In genomic region chr7:6384011-6384410, GRCm38 (mm10) we compare ENCODE assay signal across 10 mouse cellular contexts. TPM values are rescaled to one million over a fixed set of nuclear protein-coding genes. Genes with fewer than 3 reads are reported as not detected.
DNase-seq lines count a peak whose midpoint lies in the region; ATAC-seq and TF ChIP-seq lines count a peak whose summit lies in the region.
"Had no signal": no experiment of that assay in that cellular context is flagged by ENCODE, and none has a peak within 500 bp of the region (broad histone marks: within the 10 kb centered on the region; RNA-seq: fewer than 3 reads in every experiment).

No protein-coding gene starts in this region.

- H3K27me3 ChIP-seq in intestine, embryonic 16.5 days (replicated peaks; ENCODE audit: control insufficient read depth, insufficient read depth, low read length): no peaks in the 10 kb centered on the region
- no peaks in the 10 kb centered on the region for H3K27me3 ChIP-seq in myocyte (ENCODE audit: control insufficient read depth, insufficient read depth, insufficient read length)
- H3K27me3 ChIP-seq: Patski had no signal

- H3ac ChIP-seq in myocyte (ENCODE audit: control insufficient read depth, insufficient read length): peak overlapping the region; percentile 12

- H3K9me3 ChIP-seq in intestine, embryonic 16.5 days (ENCODE audit: control insufficient read depth, low read length): no peaks in the 10 kb centered on the region

- H3K79me2 ChIP-seq in myocyte (ENCODE audit: control insufficient read depth, insufficient read depth): no peaks in the 10 kb centered on the region

- TF ChIP-seq POLR2A in embryonic fibroblast, embryonic 13.5 days (IDR thresholded peaks at IDR 0.05; ENCODE audit: low read depth, low read length): no peak
- no peak for TF ChIP-seq POLR2A in myocyte (IDR thresholded peaks at IDR 0.05; ENCODE audit: insufficient read length, low read depth)

- no peak for TF ChIP-seq CTCF in layer of hippocampus, adult 2 months (conservative IDR thresholded peaks at IDR 0.05)
- TF ChIP-seq CTCF in embryonic fibroblast, embryonic 13.5 days (IDR thresholded peaks at IDR 0.05; ENCODE audit: borderline replicate concordance, insufficient read depth, low read length): no peak

- peak overlapping the region; percentile 83 for H3K4me2 ChIP-seq in intestine, embryonic 16.5 days (ENCODE audit: low read depth, low read length)
- H3K4me2 ChIP-seq in myocyte (ENCODE audit: low read depth): peak overlapping the region; percentile 96

- no peak overlapping the region for H3K27ac ChIP-seq in layer of hippocampus, adult 2 months
- no peak overlapping the region for H3K27ac ChIP-seq in embryonic fibroblast, embryonic 13.5 days (ENCODE audit: insufficient read depth, low read length)
- H3K27ac ChIP-seq in intestine, embryonic 16.5 days (ENCODE audit: low read length): no peak overlapping the region; the same call in 1 of the 2 replicates

- peak overlapping the region; percentile 80 for H3K9ac ChIP-seq in intestine, embryonic 16.5 days (ENCODE audit: low read depth, low read length)

- DNase-seq in layer of hippocampus, adult 2 months (ENCODE audit: low spot score in 2 of 2): no peak
- DNase-seq in layer of hippocampus, postnatal 10 days (ENCODE audit: low spot score in 2 of 2): no peak
- DNase-seq in frontal cortex, postnatal 10 days (ENCODE audit: low spot score in 2 of 2): no peak
- DNase-seq: layer of hippocampus, adult 9-11 months had no signal

- peak overlapping the region; percentile 84 for H3K4me3 ChIP-seq in layer of hippocampus, adult 2 months
- peak overlapping the region; percentile 74 for H3K4me3 ChIP-seq in embryonic fibroblast, embryonic 13.5 days (ENCODE audit: insufficient read depth, low read length)
- H3K4me3 ChIP-seq in intestine, embryonic 16.5 days (ENCODE audit: low read length): peak overlapping the region; percentile 69
- H3K4me3 ChIP-seq in myocyte: peak overlapping the region; percentile 48

- H3K36me3 ChIP-seq in intestine, embryonic 16.5 days (ENCODE audit: control insufficient read depth, insufficient read depth, low read length): no peaks in the 10 kb centered on the region
- H3K36me3 ChIP-seq in myocyte (ENCODE audit: control insufficient read depth, insufficient read depth): no peaks in the 10 kb centered on the region

- no peaks in the 10 kb centered on the region for H3K4me1 ChIP-seq in embryonic fibroblast, embryonic 13.5 days (ENCODE audit: control insufficient read depth, insufficient read depth, low read length)
- H3K4me1 ChIP-seq in intestine, embryonic 16.5 days (ENCODE audit: control insufficient read depth, insufficient read depth, low read length): peaks cover 10% of the 10 kb centered on the region

- ATAC-seq in intestine, embryonic 16.5 days: 0 out of 2 replicates have a peak, but pooled peaks have one; percentile 0
- no peak for ATAC-seq in erythroblast, adult 5-6 weeks (replicated peaks; ENCODE audit: low FRiP score, poor library complexity, severe bottlenecking)
- ATAC-seq in erythroid progenitor cell, adult 5-6 weeks (replicated peaks; ENCODE audit: low FRiP score, poor library complexity, severe bottlenecking): no peak

- 65% methylated on average over 8 of the region's 8 CpGs for WGBS in intestine, embryonic 16.5 days

TF ChIP-seq in myocyte, 11 proteins besides CTCF, POLR2A, EP300 and RAD21:
- TF ChIP-seq USF1 (IDR thresholded peaks at IDR 0.05; ENCODE audit: low read depth): no peak
- TF ChIP-seq REST (IDR thresholded peaks at IDR 0.05; ENCODE audit: insufficient read depth, insufficient read length): no peak
- no peak for TF ChIP-seq SRF (IDR thresholded peaks at IDR 0.05; ENCODE audit: control insufficient read depth, insufficient read length, low read depth)
- TF ChIP-seq MYOG (IDR thresholded peaks at IDR 0.05; ENCODE audit: control insufficient read depth in 1 of 3, insufficient read depth in 1 of 3, insufficient read length in 2 of 3, low read depth in 2 of 3): no peak
- no peak for TF ChIP-seq MAX (IDR thresholded peaks at IDR 0.05; ENCODE audit: low read depth)
- TF ChIP-seq E2F4 (IDR thresholded peaks at IDR 0.05; ENCODE audit: insufficient read depth): no peak
- TF ChIP-seq MYOD1 (IDR thresholded peaks at IDR 0.05; ENCODE audit: control insufficient read depth in 1 of 3, insufficient read length in 2 of 3, low read depth in 2 of 3): no peak

RNA-seq across cellular contexts. Expression of gene Zfp28, which starts 0.9 kb away (rescaled TPM):
- 1 to 10 TPM; 6.7 to 9.6 TPM for total RNA-seq in layer of hippocampus, adult 2 months (2021)
- total RNA-seq in layer of hippocampus, postnatal 10 days (2021): 10 to 100 TPM in 1 of 2 experiments, 1 to 10 TPM in 1; 8.6 to 10.3 TPM
- polyA plus RNA-seq in embryonic fibroblast, embryonic 13.5 days (2011; ENCODE audit: insufficient read length, low read depth, missing spikeins): 9.3 and 10.5 TPM in 2 replicates
- 6.1 and 7.6 TPM in 2 replicates for polyA plus RNA-seq in intestine, embryonic 16.5 days (2015; fragmentation: Nextera tagmentation; extraction: Ambion mirVana)
- polyA plus RNA-seq in myocyte (2012; fragmentation: generic; extraction: Trizol): 2.4 TPM
- not detected in 2 replicates for total RNA-seq in erythroblast, adult 5-6 weeks (2015; ENCODE audit: low replicate concordance)
- 9.6 TPM in 1 of 2 replicates, not detected in the other for total RNA-seq in erythroblast, adult 5-6 weeks (2017; ENCODE audit: low replicate concordance)
- total RNA-seq in erythroid progenitor cell, adult 5-6 weeks (2015; ENCODE audit: low replicate concordance): not detected in 2 replicates
- 0.51 TPM in 1 of 2 replicates, not detected in the other for total RNA-seq in erythroid progenitor cell, adult 5-6 weeks (2017; ENCODE audit: low replicate concordance)

RNA-seq across cellular contexts. Expression of gene Smim17, which starts 14.5 kb away (rescaled TPM):
- total RNA-seq in layer of hippocampus, adult 2 months (2021): 10 to 100 TPM; 19.7 to 24.1 TPM
- total RNA-seq in layer of hippocampus, postnatal 10 days (2021): 10 to 100 TPM; 18.5 to 19.0 TPM
- polyA plus RNA-seq in embryonic fibroblast, embryonic 13.5 days (2011; ENCODE audit: insufficient read length, low read depth, missing spikeins): not detected in 2 replicates
- 0.11 and 0.39 TPM in 2 replicates for polyA plus RNA-seq in intestine, embryonic 16.5 days (2015; fragmentation: Nextera tagmentation; extraction: Ambion mirVana)
- polyA plus RNA-seq in myocyte (2012; fragmentation: generic; extraction: Trizol): not detected
- not detected in 2 replicates for total RNA-seq in erythroblast, adult 5-6 weeks (2015; ENCODE audit: low replicate concordance)
- not detected in 2 replicates for total RNA-seq in erythroblast, adult 5-6 weeks (2017; ENCODE audit: low replicate concordance)
- total RNA-seq in erythroid progenitor cell, adult 5-6 weeks (2015; ENCODE audit: low replicate concordance): not detected in 2 replicates
- not detected in 2 replicates for total RNA-seq in erythroid progenitor cell, adult 5-6 weeks (2017; ENCODE audit: low replicate concordance)

RNA-seq across cellular contexts. Expression of gene Zfp78, which starts 20.9 kb away (rescaled TPM):
- total RNA-seq in layer of hippocampus, adult 2 months (2021): 1 to 10 TPM; 4.7 to 5.0 TPM
- 1 to 10 TPM; 5.2 to 5.8 TPM for total RNA-seq in layer of hippocampus, postnatal 10 days (2021)
- polyA plus RNA-seq in embryonic fibroblast, embryonic 13.5 days (2011; ENCODE audit: insufficient read length, low read depth, missing spikeins): 3.3 and 3.6 TPM in 2 replicates
- 1.6 and 2.1 TPM in 2 replicates for polyA plus RNA-seq in intestine, embryonic 16.5 days (2015; fragmentation: Nextera tagmentation; extraction: Ambion mirVana)
- 0.46 TPM for polyA plus RNA-seq in myocyte (2012; fragmentation: generic; extraction: Trizol)
- total RNA-seq in erythroblast, adult 5-6 weeks (2015; ENCODE audit: low replicate concordance): not detected in 2 replicates
- 0.43 and 2.1 TPM in 2 replicates for total RNA-seq in erythroblast, adult 5-6 weeks (2017; ENCODE audit: low replicate concordance)
- 1.7 TPM in 1 of 2 replicates, not detected in the other for total RNA-seq in erythroid progenitor cell, adult 5-6 weeks (2015; ENCODE audit: low replicate concordance)
- total RNA-seq in erythroid progenitor cell, adult 5-6 weeks (2017; ENCODE audit: low replicate concordance): 1.2 TPM in 1 of 2 replicates, not detected in the other

RNA-seq across cellular contexts. Expression of gene Gm20715, which starts 26.1 kb away (rescaled TPM):
- under 1 TPM; 0.25 to 0.54 TPM for total RNA-seq in layer of hippocampus, adult 2 months (2021)
- total RNA-seq in layer of hippocampus, postnatal 10 days (2021): under 1 TPM; 0.09 to 0.14 TPM
- polyA plus RNA-seq in embryonic fibroblast, embryonic 13.5 days (2011; ENCODE audit: insufficient read length, low read depth, missing spikeins): not detected in 2 replicates
- polyA plus RNA-seq in intestine, embryonic 16.5 days (2015; fragmentation: Nextera tagmentation; extraction: Ambion mirVana): not detected in 2 replicates
- polyA plus RNA-seq in myocyte (2012; fragmentation: generic; extraction: Trizol): not detected
- total RNA-seq in erythroblast, adult 5-6 weeks (2015; ENCODE audit: low replicate concordance): not detected in 2 replicates
- total RNA-seq in erythroblast, adult 5-6 weeks (2017; ENCODE audit: low replicate concordance): not detected in 2 replicates
- not detected in 2 replicates for total RNA-seq in erythroid progenitor cell, adult 5-6 weeks (2015; ENCODE audit: low replicate concordance)
- not detected in 2 replicates for total RNA-seq in erythroid progenitor cell, adult 5-6 weeks (2017; ENCODE audit: low replicate concordance)
- polyA plus RNA-seq: Patski had no signal

RNA-seq across cellular contexts. Expression of gene Gm3854, which starts 40.5 kb away (rescaled TPM):
- total RNA-seq in layer of hippocampus, adult 2 months (2021): 1 to 10 TPM; 7.1 to 8.3 TPM
- 1 to 10 TPM; 5.6 to 6.8 TPM for total RNA-seq in layer of hippocampus, postnatal 10 days (2021)
- polyA plus RNA-seq in embryonic fibroblast, embryonic 13.5 days (2011; ENCODE audit: insufficient read length, low read depth, missing spikeins): 0.82 and 1.4 TPM in 2 replicates
- 0.95 and 1.3 TPM in 2 replicates for polyA plus RNA-seq in intestine, embryonic 16.5 days (2015; fragmentation: Nextera tagmentation; extraction: Ambion mirVana)
- 0.11 TPM for polyA plus RNA-seq in myocyte (2012; fragmentation: generic; extraction: Trizol)
- not detected in 2 replicates for total RNA-seq in erythroblast, adult 5-6 weeks (2015; ENCODE audit: low replicate concordance)
- total RNA-seq in erythroblast, adult 5-6 weeks (2017; ENCODE audit: low replicate concordance): not detected in 2 replicates
- total RNA-seq in erythroid progenitor cell, adult 5-6 weeks (2015; ENCODE audit: low replicate concordance): not detected in 2 replicates
- not detected in 2 replicates for total RNA-seq in erythroid progenitor cell, adult 5-6 weeks (2017; ENCODE audit: low replicate concordance)

Comparison
In these comparisons a context has a peak if more than half of its experiments do, and no peak if none do; other contexts are left out.
1. RNA of gene Smim17, which starts 14.5 kb away (total RNA-seq): 19.7 to 24.1 TPM in layer of hippocampus, adult 2 months and 18.5 to 19.0 TPM in layer of hippocampus, postnatal 10 days; not detected in erythroblast, adult 5-6 weeks and not detected in erythroid progenitor cell, adult 5-6 weeks; every median in the first group is over 10 times any median in the second.
2. Peak in every context shown above with its lines, with median percentiles within 50 percentile points of each other: H3K4me3 ChIP-seq.